Mouse (Mus musculus) mesoderm, embryonic 11.5 days (tissue): ENCODE measurements around the gene Fam167b.
"Not testable (repeated sequence)": the region's sequence is repeated elsewhere in the genome, so short reads cannot be mapped to it uniquely, and the experiment has no call there.

Experiments used
- DNase-seq: peaks from one replicate; pipeline ENCODE4 v3.0.0-alpha.2; 2012; ENCODE audit warnings: low read depth, low spot score

Gene Fam167b

DNA sequence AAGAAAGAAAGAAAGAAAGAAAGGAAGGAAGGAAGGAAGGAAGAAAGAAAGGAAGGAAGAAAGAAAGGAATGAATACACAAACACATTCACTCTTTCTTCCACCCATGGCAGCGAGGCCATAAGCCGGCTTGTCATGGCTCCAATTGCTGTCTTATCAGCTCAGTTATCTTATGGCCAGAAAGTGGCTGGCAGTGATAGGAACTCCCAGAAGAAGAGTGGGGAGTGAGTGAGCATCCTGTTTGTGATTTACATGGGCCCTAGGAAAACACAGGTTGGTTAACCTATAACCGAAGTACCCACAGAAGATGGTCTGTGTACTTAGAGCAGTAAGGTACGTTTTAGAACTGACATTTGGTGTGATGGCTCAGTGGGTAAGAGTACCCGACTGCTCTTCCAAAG lies 17.2 kb downstream of the Fam167b start:
- no peak for DNase-seq

DNA sequence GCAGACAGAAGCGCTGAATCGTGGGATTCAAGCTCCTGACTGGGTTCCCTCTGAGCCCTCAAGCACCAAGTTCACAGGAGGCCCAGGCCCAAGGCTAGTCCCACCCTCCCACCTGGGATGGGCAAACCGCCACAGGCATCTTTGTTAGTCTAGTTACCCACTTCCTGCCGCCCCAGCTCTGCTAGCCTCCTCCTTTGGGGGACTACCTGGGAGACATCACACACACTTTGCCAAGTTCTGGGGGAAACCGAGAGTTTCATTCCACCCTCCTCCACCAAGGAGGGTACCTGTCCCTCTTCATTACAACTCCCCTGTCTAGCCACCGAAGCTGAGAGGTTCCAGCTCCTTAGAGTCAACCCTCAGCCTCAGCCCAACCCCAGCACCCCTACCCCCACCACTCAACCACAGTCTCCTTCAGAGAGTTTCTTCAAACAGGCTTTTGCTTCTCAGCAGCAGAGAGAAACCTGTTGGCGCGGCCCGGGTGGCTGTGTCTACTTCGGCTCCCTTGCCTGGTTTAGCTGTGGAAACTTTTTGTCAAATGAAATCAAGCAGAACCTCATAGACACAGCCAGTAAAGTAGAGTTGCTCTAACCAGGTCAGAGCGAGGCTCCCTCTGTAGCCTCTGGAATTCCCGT lies 19.9 kb downstream of the Fam167b start:
- DNase-seq = no peak

DNA sequence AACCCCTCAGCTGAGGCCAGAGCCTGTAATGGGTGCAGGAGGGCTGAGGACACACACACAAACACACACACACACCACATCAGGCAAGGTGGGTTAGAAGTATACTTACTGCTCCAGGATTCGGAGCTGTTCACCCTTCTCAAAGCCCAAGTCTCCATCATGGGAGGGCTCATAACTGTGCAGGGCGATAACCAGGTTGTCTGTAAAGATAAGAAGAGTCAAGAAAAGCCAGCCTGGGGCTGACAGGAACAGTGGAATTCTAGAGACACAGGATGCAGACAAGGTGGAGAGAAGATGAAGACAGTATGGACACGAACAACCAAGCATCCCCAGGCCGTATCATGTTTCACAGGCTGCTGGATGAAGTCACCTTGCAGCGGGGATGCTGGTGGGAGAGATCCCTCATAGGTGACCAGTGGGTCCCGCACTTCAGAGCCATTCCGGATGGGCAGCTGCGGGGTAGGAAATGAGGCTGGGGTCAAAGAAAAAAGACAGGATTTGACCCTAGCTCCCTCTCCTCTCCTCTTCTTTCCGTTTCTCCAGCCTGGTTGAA lies 21.0 kb downstream of the Fam167b start:
- no peak for DNase-seq

DNA sequence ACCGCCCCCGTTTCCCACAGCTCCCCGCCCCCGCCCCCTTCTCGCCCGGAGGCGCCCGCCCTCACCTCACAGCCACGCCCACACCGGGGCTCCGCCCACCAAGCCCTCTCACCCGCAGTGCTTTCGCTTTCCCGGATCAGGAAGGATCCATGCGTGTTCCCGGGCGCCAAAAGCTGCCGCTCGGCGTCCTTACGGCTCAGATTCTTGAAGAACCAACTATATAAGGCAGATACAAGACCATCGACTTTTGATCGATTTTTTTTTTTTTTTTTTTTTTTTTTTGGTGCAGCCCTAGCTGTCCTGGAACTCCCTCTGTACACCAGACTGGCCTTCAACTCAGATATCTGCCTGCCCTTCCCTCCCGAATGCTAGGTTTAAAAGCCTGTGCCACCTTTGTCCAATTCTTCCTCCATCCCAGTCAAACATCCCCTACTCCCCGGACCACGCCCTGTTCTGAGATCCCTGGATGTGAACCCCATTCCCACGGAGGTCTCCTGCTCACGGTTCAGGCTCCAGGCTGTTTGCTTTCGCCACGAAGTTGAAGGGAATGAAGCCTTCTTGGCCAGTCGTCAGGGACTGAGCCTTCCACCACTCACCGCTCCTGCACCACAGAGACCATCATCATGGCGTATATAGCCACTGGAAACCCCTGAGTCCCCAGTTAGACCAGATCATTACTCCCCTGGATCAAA lies 21.7 kb downstream of the Fam167b start:
- peak; percentile 93 for DNase-seq

DNA sequence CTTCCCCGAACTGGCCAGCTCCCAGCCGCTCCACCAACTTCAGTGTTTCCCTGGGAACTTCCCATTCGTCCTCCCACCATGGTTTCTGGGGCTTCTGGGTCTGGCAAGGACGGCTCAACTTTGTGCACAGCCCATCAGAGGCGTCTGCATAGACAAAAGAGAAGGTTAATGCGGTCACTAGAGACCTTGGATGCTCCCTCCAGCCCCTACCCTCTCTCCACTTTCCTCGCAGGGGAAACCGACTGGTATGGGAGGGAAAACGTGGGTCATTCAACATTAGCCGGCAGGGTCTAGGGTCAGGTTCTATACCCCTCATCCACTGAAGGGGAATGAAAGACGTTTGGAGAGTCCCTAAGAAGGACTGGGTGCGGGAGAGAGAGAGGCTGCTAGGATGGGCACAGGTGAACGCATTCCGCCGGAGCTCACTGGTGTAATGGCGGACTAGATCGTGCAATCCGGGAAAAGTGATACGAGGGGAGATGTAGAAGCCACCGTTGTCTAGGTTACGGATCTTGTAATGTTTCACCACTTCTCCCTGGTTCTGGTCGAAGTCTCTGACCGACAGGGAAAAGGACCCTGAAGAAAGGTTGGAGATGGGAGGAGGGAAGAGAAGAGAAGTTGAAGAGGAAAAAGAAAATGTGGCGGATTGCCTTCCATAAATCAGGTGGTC lies 22.4 kb downstream of the Fam167b start:
- no peak for DNase-seq

DNA sequence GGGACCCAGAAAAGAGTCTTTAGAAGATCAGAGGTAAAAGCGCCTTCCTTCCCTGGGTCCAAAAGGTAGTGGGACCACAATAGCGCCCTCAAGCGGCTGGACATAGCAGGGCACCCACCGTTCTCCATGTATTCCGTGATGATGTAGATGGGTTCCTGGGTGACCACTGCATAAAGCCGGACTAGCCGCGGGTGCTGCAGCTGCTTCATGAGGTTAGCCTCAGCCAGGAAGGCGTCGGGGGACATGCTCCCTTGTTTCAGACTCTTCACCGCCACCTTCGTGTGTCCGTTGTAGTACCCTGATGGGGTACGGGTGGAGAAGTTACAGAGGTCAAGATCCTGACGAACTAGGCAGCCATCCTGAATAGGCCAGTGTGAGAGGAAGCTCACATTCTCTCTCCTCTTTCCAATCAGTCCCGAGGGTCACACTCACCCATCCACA lies 22.9 kb downstream of the Fam167b start:
- peak; percentile 73 for DNase-seq

DNA sequence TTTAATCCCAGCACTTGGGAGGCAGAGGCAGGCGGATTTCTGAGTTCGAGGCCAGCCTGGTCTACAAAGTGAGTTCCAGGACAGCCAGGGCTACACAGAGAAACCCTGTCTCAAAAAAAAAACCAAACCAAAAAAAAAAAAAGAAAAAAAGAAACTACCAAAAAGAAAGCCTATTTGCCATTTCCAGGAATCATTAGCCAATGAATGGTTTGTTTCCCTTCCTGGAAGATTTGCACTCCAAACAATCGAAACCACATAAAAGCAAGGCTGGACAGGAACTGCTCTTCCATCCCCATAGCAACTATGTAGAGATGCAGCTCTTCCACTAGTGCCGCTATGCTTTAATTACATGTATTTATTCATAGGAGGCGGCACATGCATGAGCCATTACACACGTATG lies 23.8 kb downstream of the Fam167b start:
- DNase-seq = not testable (repeated sequence)

DNA sequence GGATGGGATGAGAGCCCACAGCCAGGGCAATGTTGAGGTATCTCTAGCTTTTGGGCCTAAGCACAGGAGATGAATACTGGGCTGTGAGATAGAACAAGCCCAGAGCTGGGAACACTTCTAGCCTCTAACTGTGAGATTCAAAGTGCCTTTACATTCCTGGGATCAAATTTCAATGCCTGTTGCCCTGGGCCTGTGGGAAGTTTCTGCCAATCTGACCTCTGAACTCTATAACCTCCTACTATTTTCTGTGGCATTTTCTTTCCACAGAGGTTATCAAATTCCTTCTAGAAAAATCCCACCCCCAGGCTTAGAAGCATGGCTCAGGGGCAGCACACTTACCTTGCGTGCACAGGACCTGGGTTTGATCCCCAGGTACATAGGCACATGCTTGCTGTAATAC lies 28.1 kb downstream of the Fam167b start:
- peak; percentile 36 for DNase-seq

DNA sequence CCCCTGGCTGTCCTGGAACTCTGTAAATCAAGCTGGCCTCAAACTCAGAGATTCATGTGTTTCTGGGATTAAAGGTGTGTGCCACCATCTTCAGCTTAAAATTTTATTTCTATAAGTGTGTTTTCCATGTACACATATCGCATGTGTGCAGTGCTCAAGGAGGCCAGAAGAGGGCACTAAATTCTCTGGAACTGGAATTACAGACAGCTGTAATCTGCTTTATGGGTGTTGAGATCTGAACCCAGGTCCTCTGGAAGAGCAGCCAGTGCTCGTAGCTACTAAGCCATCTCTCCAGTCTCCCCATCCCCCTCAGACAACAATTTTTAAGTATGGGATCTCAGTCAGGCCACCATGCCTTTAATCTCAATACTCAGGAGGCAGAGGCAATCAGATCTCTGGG lies 29.0 kb downstream of the Fam167b start:
- DNase-seq = peak; percentile 15

DNA sequence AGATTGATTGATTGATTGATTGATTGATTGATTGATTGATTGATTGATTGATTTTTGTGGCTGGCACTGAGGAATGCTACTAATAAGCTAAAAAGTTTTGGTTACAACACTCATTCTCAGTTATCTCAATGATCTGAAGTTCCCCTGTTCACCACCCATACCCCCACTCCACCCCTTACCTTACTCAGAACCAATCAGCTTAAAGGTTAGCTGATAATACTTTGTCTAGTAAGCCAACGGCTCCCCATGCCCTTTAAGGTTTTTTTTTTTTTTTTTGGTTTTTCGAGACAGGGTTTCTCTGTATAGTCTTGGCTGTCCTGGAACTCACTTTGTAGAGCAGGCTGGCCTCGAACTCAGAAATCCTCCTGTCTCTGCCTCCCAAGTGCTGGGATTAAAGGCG lies 30.7 kb downstream of the Fam167b start:
- not testable (repeated sequence) for DNase-seq

DNA sequence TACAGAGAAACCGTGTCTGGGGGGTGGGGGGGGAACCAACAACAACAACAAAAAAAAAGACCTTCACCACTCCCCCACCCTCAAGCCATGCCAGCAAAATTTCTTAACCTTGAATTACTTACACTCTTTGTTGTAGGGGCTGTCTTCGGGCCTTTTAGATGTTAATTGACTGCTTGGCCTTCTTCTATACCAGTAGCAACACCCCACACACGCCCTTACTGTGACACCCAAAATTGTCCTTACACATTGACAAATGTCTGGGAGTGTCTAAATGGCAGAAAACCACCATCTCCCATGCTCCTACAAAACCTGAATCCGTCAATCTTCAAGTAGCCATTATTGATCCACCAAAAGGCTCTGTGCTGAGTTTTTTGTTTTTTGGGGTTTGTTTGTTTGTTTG lies 34.2 kb downstream of the Fam167b start:
- no peak for DNase-seq

DNA sequence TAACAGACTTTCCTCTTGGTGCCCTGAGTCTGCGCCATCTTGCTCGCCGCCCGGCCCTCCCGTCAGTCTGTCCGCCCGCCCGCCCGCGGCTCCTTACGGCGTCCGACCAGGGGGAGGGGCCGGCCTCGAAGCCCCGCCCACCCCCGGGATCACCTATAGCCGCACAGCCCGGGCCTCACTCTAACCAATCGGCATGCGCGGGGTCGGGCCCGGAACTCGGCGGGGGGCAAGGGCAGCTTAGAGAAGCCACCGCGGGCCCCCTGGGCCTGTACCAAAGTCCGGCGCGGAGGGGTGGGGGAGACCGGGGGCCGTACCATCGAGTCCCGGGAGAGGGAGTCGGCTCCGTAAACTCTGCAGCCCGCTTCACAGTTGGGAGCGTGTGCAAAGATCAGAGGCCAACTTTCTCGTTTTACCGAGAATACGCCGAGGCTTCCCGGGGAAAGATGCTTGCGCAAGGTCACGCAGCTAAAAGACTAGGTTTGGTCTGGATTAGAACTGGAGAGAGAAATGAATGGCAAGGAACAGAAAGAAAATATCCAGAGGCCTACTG lies 35.7 kb downstream of the Fam167b start, which contains the start of gene Hdac1:
TSS of gene Hdac1 (minus strand) at position 122 of the 550 bp plus-strand sequence.
- peak; percentile 98 for DNase-seq

DNA sequence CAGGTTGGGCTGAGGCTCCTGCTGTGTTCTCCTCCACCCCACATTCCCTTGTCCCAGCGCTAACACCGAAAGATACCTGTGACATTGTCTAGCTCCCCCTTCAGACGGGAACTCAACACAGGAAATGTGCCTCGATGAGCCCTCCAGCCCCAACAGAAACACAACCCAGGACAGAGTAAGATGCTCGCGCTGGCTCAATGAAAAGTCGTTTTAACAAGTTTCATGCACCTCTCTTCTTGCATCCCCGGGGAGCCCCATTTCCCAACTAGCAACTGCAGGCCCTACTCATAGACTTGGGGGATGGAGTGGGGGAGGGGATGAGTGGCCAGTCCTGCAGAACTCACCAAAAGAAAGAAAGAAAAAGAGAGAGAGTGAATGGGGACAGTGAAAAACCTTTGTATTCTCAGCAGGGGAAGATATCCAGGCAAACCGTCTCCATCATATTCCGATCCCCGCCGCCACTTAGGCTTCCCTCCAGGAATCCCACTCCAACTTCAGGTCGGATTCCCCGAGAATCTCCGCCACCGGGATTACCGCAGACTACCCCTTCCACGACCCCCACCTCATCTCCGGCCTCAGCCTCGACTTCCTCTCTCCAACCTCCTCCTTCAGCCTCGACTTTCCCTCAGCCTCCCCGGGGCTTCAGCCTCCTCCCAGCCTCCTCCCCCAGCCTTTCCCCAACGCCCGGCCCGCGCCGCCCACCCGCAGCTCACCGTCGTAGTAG lies 36.3 kb downstream of the Fam167b start:
- no peak for DNase-seq

DNA sequence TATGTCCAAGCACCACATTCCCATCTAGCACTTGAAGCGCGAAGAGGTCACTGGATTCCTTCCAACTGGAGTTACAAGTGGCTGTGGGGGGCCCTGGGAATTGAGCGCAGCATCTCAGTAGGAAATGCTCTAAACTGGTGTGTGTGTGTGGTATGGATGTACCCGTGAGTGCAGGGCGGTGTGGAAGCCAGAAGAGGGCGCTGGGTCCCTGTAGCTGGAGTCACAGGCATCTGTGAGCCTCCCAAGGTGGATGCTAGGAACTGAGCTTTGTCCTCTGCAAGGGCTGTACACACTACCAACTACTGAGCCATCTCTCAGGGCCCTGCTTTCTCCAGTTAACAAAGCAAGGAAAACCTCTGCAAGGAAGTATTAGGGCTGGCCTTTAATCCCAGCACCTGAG lies 38.3 kb downstream of the Fam167b start:
- no peak for DNase-seq

DNA sequence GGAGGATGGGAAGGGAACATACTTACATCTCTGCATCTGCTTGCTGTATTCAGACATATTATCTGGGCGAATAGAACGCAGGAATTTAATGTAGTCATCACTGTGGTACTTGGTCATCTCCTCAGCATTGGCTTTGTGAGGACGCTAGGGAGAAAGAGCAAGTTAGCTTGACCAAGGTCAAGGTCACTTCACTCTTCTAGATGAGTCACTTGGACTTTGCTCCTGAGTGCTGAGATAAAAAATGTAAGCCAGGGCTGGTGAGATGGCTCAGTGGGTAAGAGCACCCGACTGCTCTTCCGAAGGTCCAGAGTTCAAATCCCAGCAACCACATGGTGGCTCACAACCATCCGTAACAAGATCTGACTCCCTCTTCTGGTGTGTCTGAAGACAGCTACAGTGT lies 49.4 kb downstream of the Fam167b start:
- not testable (repeated sequence) for DNase-seq
